Mouse (Mus musculus) liver, adult (tissue): ENCODE data around the gene Pusl1.

Experiments used
- GATA4 ChIP-seq: IDR thresholded peaks from 2 replicates; pipeline ENCODE4 v1.6.1; 2014; ENCODE audit warnings: mild to moderate bottlenecking, low read length; ENCODE audit not compliant: insufficient replicate concordance

Pusl1 gene

GRCm38 (mm10) chr4:155893212-155893690, 1.7 kb upstream of the Pusl1 start:
- no peak for TF ChIP-seq GATA4

- no peak for TF ChIP-seq GATA4
Measured at GRCm38 (mm10) chr4:155892438-155893211, 1.0 kb upstream of the Pusl1 start.

- TF ChIP-seq GATA4: no peak
Measured at GRCm38 (mm10) chr4:155892017-155892416, 436 bp upstream of the Pusl1 start.

GRCm38 (mm10) chr4:155891011-155891471, 540 bp downstream of the Pusl1 start:
- no peak for TF ChIP-seq GATA4

GRCm38 (mm10) chr4:155889316-155889715, 2.3 kb downstream of the Pusl1 start:
- TF ChIP-seq GATA4: no peak

GRCm38 (mm10) chr4:155888181-155888580, 3.4 kb downstream of the Pusl1 start:
- no peak for TF ChIP-seq GATA4

GRCm38 (mm10) chr4:155887674-155888073, 3.9 kb downstream of the Pusl1 start:
- TF ChIP-seq GATA4: no peak

GRCm38 (mm10) chr4:155886330-155886729, 5.3 kb downstream of the Pusl1 start:
- TF ChIP-seq GATA4: no peak

GRCm38 (mm10) chr4:155883587-155883986, 8.0 kb downstream of the Pusl1 start:
- peak; percentile 54; the same call in 1 of the 2 replicates for TF ChIP-seq GATA4

- TF ChIP-seq GATA4: no peak
Measured at GRCm38 (mm10) chr4:155871404-155871803, 20.2 kb downstream of the Pusl1 start.

- peak; percentile 59; the same call in 1 of the 2 replicates for TF ChIP-seq GATA4
Measured at GRCm38 (mm10) chr4:155869317-155870033, 22.1 kb downstream of the Pusl1 start, which contains the start of the genes Cptp and Ints11. TSS of gene Cptp (minus strand) at chr4:155869440. TSS of gene Ints11 (plus strand) at chr4:155869546.

- no peak for TF ChIP-seq GATA4
Measured at GRCm38 (mm10) chr4:155868614-155869298, 22.8 kb downstream of the Pusl1 start.

GRCm38 (mm10) chr4:155863001-155863400, 28.6 kb downstream of the Pusl1 start, which contains the start of gene Tas1r3:
TSS of gene Tas1r3 (minus strand) at chr4:155863362.
- TF ChIP-seq GATA4: no peak

- TF ChIP-seq GATA4: no peak
Measured at GRCm38 (mm10) chr4:155861787-155862186, 29.8 kb downstream of the Pusl1 start.

GRCm38 (mm10) chr4:155859318-155859717, 32.3 kb downstream of the Pusl1 start:
- TF ChIP-seq GATA4: no peak

GRCm38 (mm10) chr4:155856881-155857280, 34.7 kb downstream of the Pusl1 start:
- no peak for TF ChIP-seq GATA4

GRCm38 (mm10) chr4:155856071-155856470, 35.5 kb downstream of the Pusl1 start:
- no peak for TF ChIP-seq GATA4
